Mouse (Mus musculus): ENCODE measurements at regions not wholly inside any gene's neighbourhood (a gene's known extent, or its start where the extent isn't known, plus 50 kb on each side); places are given as distances from the start of the nearest gene placed in this dataset.

GRCm38 (mm10) chr4:89000855-89001254 is 120.9 kb upstream of the Ifne start:
- no peak for DNase-seq

- no peak for DNase-seq
Observed at GRCm38 (mm10) chr4:89000200-89000599, 120.2 kb upstream of the Ifne start.

- no peak for DNase-seq
Observed at GRCm38 (mm10) chr4:88998286-88998685, 118.3 kb upstream of the Ifne start.

GRCm38 (mm10) chr4:88995129-88995919 is 115.3 kb upstream of the Ifne start:
- peak; percentile 7 for DNase-seq

GRCm38 (mm10) chr4:88994486-88994885 is 114.5 kb upstream of the Ifne start:
- no peak for DNase-seq

- no peak for DNase-seq
Observed at GRCm38 (mm10) chr4:88992498-88992897, 112.5 kb upstream of the Ifne start.

- DNase-seq = no peak
Observed at GRCm38 (mm10) chr4:88988363-88988762, 108.4 kb upstream of the Ifne start.

- no peak for DNase-seq
Observed at GRCm38 (mm10) chr4:88987103-88987502, 107.1 kb upstream of the Ifne start.

- no peak for DNase-seq
Observed at GRCm38 (mm10) chr4:88982457-88982856, 102.5 kb upstream of the Ifne start.

GRCm38 (mm10) chr4:88977099-88977888 is 97.3 kb upstream of the Ifne start:
- no peak for DNase-seq

GRCm38 (mm10) chr4:88974535-88974934 is 94.5 kb upstream of the Ifne start:
- no peak for DNase-seq

GRCm38 (mm10) chr4:88969134-88969841 is 89.3 kb upstream of the Ifne start:
- DNase-seq = no peak

- DNase-seq = no peak
Observed at GRCm38 (mm10) chr4:88959621-88960020, 79.6 kb upstream of the Ifne start.

GRCm38 (mm10) chr4:88956605-88957004 is 76.6 kb upstream of the Ifne start:
- no peak for DNase-seq

GRCm38 (mm10) chr4:88956151-88956550 is 76.2 kb upstream of the Ifne start:
- DNase-seq = no peak

GRCm38 (mm10) chr4:88955571-88955970 is 75.6 kb upstream of the Ifne start:
- DNase-seq = no peak

GRCm38 (mm10) chr4:88954045-88954444 is 74.0 kb upstream of the Ifne start:
- DNase-seq = no peak

- no peak for DNase-seq
Observed at GRCm38 (mm10) chr4:88951034-88951336, 71.0 kb upstream of the Ifne start.

GRCm38 (mm10) chr4:88950181-88951033 is 70.4 kb upstream of the Ifne start:
- no peak for DNase-seq

- no peak for DNase-seq
Observed at GRCm38 (mm10) chr4:88948027-88948859, 68.2 kb upstream of the Ifne start.

GRCm38 (mm10) chr4:88941955-88942354 is 62.0 kb upstream of the Ifne start:
- DNase-seq = no peak

- no peak for DNase-seq
Observed at GRCm38 (mm10) chr4:88940670-88941069, 60.7 kb upstream of the Ifne start.

All from thymus, postnatal 4 days (tissue).